In the genomic region with DNA sequence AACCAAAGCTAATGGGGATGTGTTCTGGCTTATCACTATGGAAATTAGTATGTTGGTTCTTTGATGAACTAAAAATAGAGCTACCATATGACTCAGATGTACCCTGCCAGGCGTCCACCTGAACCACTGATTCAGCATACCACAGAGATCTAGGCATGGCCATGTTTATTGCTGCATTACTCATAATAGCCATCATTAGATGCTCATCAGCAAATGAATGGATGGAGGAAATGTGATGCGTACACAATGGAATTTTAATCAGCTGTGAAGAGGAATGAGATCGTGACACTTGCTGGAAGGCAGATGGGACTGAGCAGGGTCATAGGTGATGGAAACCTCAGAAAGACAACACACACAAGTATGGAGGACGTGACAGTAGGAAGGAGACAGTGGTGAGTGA, we compare ENCODE assay signal across 15 mouse cellular contexts.
DNase-seq lines count a peak whose midpoint lies in the region; ATAC-seq lines count a peak whose summit lies in the region.
"Had no signal": no experiment of that assay in that cellular context is flagged by ENCODE, and none has a peak within 500 bp of the region (broad histone marks: within the 10 kb centered on the region; RNA-seq: fewer than 3 reads in every experiment).

No protein-coding gene starts in this region.

- 49% methylated on average over 4 of the region's 4 CpGs for WGBS in heart, embryonic 10.5 days
- 17% methylated on average over 4 of the region's 4 CpGs for WGBS in hindbrain, embryonic 13.5 days
- WGBS in limb, embryonic 10.5 days: 71% methylated on average over 4 of the region's 4 CpGs

- H3K9ac ChIP-seq in hindbrain, embryonic 13.5 days: no peak overlapping the region
- H3K9ac ChIP-seq: embryonic facial prominence, embryonic 12.5 days; heart, embryonic 15.5 days had no signal

- peaks cover 39% of the 10 kb centered on the region for H3K4me1 ChIP-seq in heart, embryonic 10.5 days
- peaks cover 23% of the 10 kb centered on the region for H3K4me1 ChIP-seq in hindbrain, embryonic 13.5 days (replicated peaks)
- peaks cover 6% of the 10 kb centered on the region; the same call in 1 of the 2 replicates for H3K4me1 ChIP-seq in limb, embryonic 10.5 days

- ATAC-seq in CD4-positive, CD25-positive, alpha-beta regulatory T cell, adult 4 months: peak; percentile 83
- ATAC-seq in hindbrain, embryonic 13.5 days (ENCODE audit: low FRiP score): no peak
- ATAC-seq in erythroblast, adult 5-6 weeks (replicated peaks; ENCODE audit: low FRiP score, poor library complexity, severe bottlenecking): no peak

- H3K4me2 ChIP-seq in hindbrain, embryonic 13.5 days: no peak overlapping the region
- H3K4me2 ChIP-seq: embryonic facial prominence, embryonic 12.5 days; heart, embryonic 15.5 days had no signal

- no peaks in the 10 kb centered on the region for H3K27me3 ChIP-seq in heart, embryonic 10.5 days (ENCODE audit: insufficient read depth, poor library complexity, severe bottlenecking)
- no peaks in the 10 kb centered on the region for H3K27me3 ChIP-seq in hindbrain, embryonic 13.5 days
- H3K27me3 ChIP-seq in limb, embryonic 10.5 days (ENCODE audit: low read depth, poor library complexity, severe bottlenecking): no peaks in the 10 kb centered on the region
- H3K27me3 ChIP-seq: embryonic facial prominence, embryonic 12.5 days; heart, embryonic 15.5 days had no signal

- no peaks in the 10 kb centered on the region for H3K36me3 ChIP-seq in heart, embryonic 10.5 days
- no peaks in the 10 kb centered on the region for H3K36me3 ChIP-seq in hindbrain, embryonic 13.5 days
- no peaks in the 10 kb centered on the region for H3K36me3 ChIP-seq in limb, embryonic 10.5 days
- H3K36me3 ChIP-seq: embryonic facial prominence, embryonic 12.5 days; heart, embryonic 15.5 days had no signal

- peak overlapping the region; percentile 42; the same call in 1 of the 2 replicates for H3K27ac ChIP-seq in heart, embryonic 10.5 days
- peak overlapping the region; percentile 64; the same call in 1 of the 2 replicates for H3K27ac ChIP-seq in hindbrain, embryonic 13.5 days
- H3K27ac ChIP-seq in limb, embryonic 10.5 days: no peak overlapping the region
- H3K27ac ChIP-seq: embryonic facial prominence, embryonic 12.5 days; heart, embryonic 15.5 days had no signal

- H3K4me3 ChIP-seq in heart, embryonic 10.5 days: no peak overlapping the region
- no peak overlapping the region for H3K4me3 ChIP-seq in hindbrain, embryonic 13.5 days
- H3K4me3 ChIP-seq in limb, embryonic 10.5 days: no peak overlapping the region
- H3K4me3 ChIP-seq: embryonic facial prominence, embryonic 12.5 days; heart, embryonic 15.5 days had no signal

- DNase-seq in heart, embryonic 10.5 days (ENCODE audit: low spot score): no peak
- DNase-seq in heart, adult 9 months (ENCODE audit: low spot score in 2 of 2): no peak
- peak; percentile 54 for DNase-seq in 3134 (ENCODE audit: extremely low read depth, insufficient read length, low spot score)
- no peak for DNase-seq in frontal cortex, postnatal 14 days (ENCODE audit: low spot score in 2 of 2)
- no peak for DNase-seq in limb, embryonic 10.5 days (ENCODE audit: low spot score)
- DNase-seq: adrenal gland, postnatal 36 days; cerebellum, adult 11 months; kidney, adult 18-20 months; liver; lung, adult 2 months had no signal

- H3K9me3 ChIP-seq in heart, embryonic 10.5 days: no peaks in the 10 kb centered on the region
- H3K9me3 ChIP-seq in hindbrain, embryonic 13.5 days: no peaks in the 10 kb centered on the region
- H3K9me3 ChIP-seq in limb, embryonic 10.5 days (replicated peaks): no peaks in the 10 kb centered on the region
- H3K9me3 ChIP-seq: embryonic facial prominence, embryonic 12.5 days; heart, embryonic 15.5 days had no signal
